Mouse (Mus musculus) cerebellum, adult 2 months (tissue): ENCODE data around the gene Mok. TPM values are rescaled to one million over a fixed set of nuclear protein-coding genes. Genes with fewer than 3 reads are reported as not detected.

ENCODE experiments used
- DNase-seq, 2 experiments: peaks; one replicate each; pipeline ENCODE4 v3.0.0; 2021
- H3K27ac ChIP-seq: fragments of 200-500 bp; 2 replicates; pipeline ENCODE4 v1.5.1; 2012; ENCODE audit warnings: low read length, control low read depth, inconsistent platforms; ENCODE audit not compliant: insufficient read depth
- H3K27me3 ChIP-seq: fragments of 200-500 bp; 2 replicates; pipeline ENCODE4 v1.6.1; 2012; ENCODE audit warnings: inconsistent platforms, mild to moderate bottlenecking, low read length, moderate library complexity; ENCODE audit not compliant: control insufficient read depth, insufficient read depth
- H3K4me1 ChIP-seq: fragments of 200-500 bp; 2 replicates; pipeline ENCODE4 v1.6.1; 2011; ENCODE audit warnings: low read length; ENCODE audit not compliant: control insufficient read depth, insufficient read depth
- H3K4me3 ChIP-seq: fragments of 200-500 bp; replicated peaks from 2 replicates; pipeline ENCODE3; 2011; ENCODE audit warnings: mild to moderate bottlenecking, low read depth, low read length, control low read depth; ENCODE audit not compliant: insufficient read depth
- CTCF ChIP-seq: fragments of 200-500 bp; IDR thresholded peaks from 2 replicates; pipeline ENCODE4 v1.5.1; 2011; ENCODE audit warnings: low read depth, mild to moderate bottlenecking, control low read depth, low read length, moderate library complexity, borderline replicate concordance; ENCODE audit not compliant: insufficient read depth
- POLR2A ChIP-seq: fragments of 200-500 bp; IDR thresholded peaks from 2 replicates; pipeline ENCODE4 v1.6.1; 2011; ENCODE audit warnings: low read length, control low read depth, borderline replicate concordance; ENCODE audit not compliant: insufficient read depth
- WGBS: fragments of 180-500 bp; shearing (Covaris S2); methylation state at CpG from one replicate; pipeline ENCODE4 v1.1.7; 2018; 5-methylcytosine and 5-hydroxymethylcytosine counted together
- polyA plus RNA-seq: library from polyadenylated mRNA; depleted of rRNA; stranded (reverse); fragments of >200 nt; gene quantifications from 2 replicates; pipeline ENCODE4 v1.2.3, GENCODE M21; 2012

The Mok gene
- polyA plus RNA-seq, 1 experiment: 6.7 TPM

GRCm38 (mm10) chr12:110854786-110855737 is 14.3 kb upstream of the Mok start:
- no peak for TF ChIP-seq CTCF
- TF ChIP-seq POLR2A: no peak
- Histone ChIP-seq H3K4me3 (no peak overlapping the region), H3K27ac (no peak overlapping the region), H3K4me1 (peaks cover 5% of the 10 kb centered on the region), H3K27me3 (no peaks in the 10 kb centered on the region)
- no peak for DNase-seq
- WGBS: 81% methylated on average over 32 of the region's 32 CpGs

- Histone ChIP-seq H3K27me3 (no peaks in the 10 kb centered on the region), H3K4me3 (no peak overlapping the region)
- 85% methylated on average over 1 of the region's 1 CpGs for WGBS
These were observed 11.2 kb upstream of the Mok start for GRCm38 (mm10) chr12:110851923-110852322.

GRCm38 (mm10) chr12:110851414-110851813 is 10.7 kb upstream of the Mok start:
- Histone ChIP-seq H3K27ac (no peak overlapping the region), H3K4me3 (no peak overlapping the region), H3K27me3 (no peaks in the 10 kb centered on the region), H3K4me1 (peaks cover 5% of the 10 kb centered on the region)
- WGBS: 73% methylated on average over 12 of the region's 12 CpGs
- TF ChIP-seq CTCF: no peak
- no peak for TF ChIP-seq POLR2A
- DNase-seq: no peak

More at GRCm38 (mm10) chr12:110851923-110852322, 11.2 kb upstream of the Mok start:
- no peak for DNase-seq
- Histone ChIP-seq H3K4me1 (peaks cover 5% of the 10 kb centered on the region), H3K27ac (no peak overlapping the region)
- no peak for TF ChIP-seq POLR2A
- TF ChIP-seq CTCF: no peak

GRCm38 (mm10) chr12:110850929-110851256 is 10.2 kb upstream of the Mok start:
- WGBS: 12% methylated on average over 9 of the region's 9 CpGs
- H3K4me1 ChIP-seq: peaks cover 5% of the 10 kb centered on the region
- TF ChIP-seq POLR2A: no peak
- no peak for TF ChIP-seq CTCF
- no peak for DNase-seq
- peak overlapping the region; percentile 100 for H3K4me3 ChIP-seq
- no peaks in the 10 kb centered on the region for H3K27me3 ChIP-seq
- H3K27ac ChIP-seq: no peak overlapping the region; the same call in 1 of the 2 replicates

GRCm38 (mm10) chr12:110850010-110850928 is 9.5 kb upstream of the Mok start, which contains the start of gene Zfp839:
TSS of gene Zfp839 (plus strand) at chr12:110850253.
- Histone ChIP-seq H3K4me1 (peaks cover 5% of the 10 kb centered on the region), H3K27ac (peak within 1 kb of the TSS; percentile 93), H3K27me3 (no peaks in the 10 kb centered on the region), H3K4me3 (peak within 1 kb of the TSS; percentile 100)
- peak; percentile 87 to 93 for DNase-seq
- under 1% methylated on average over 88 of the region's 89 CpGs for WGBS
- no peak for TF ChIP-seq CTCF
- peak; percentile 62; the same call in 1 of the 2 replicates for TF ChIP-seq POLR2A

- TF ChIP-seq CTCF: no peak
- no peak for TF ChIP-seq POLR2A
- peak overlapping the region; percentile 73 for H3K4me3 ChIP-seq
- WGBS: 52% methylated on average over 6 of the region's 6 CpGs
These were observed 5.5 kb upstream of the Mok start for GRCm38 (mm10) chr12:110846191-110846765.

More at GRCm38 (mm10) chr12:110846191-110846765, 5.5 kb upstream of the Mok start:
- DNase-seq: no peak
- H3K27me3 ChIP-seq: no peaks in the 10 kb centered on the region
- H3K27ac ChIP-seq: no peak overlapping the region
- peaks cover 2% of the 10 kb centered on the region for H3K4me1 ChIP-seq
